Mouse (Mus musculus): Measurements from ENCODE around the gene Ttc24.

The Ttc24 gene

GRCm38 (mm10) chr3:88078204-88078603 is at the start of gene Ttc24:
Gene Ttc24 (minus strand): TSS chr3:88078304.
- no peak for DNase-seq

- DNase-seq, result no peak
Observed at GRCm38 (mm10) chr3:88127636-88128035, 49.5 kb upstream of the Ttc24 start.

GRCm38 (mm10) chr3:88126181-88126580 is 48.1 kb upstream of the Ttc24 start:
- no peak for DNase-seq

GRCm38 (mm10) chr3:88125195-88125594 is 47.1 kb upstream of the Ttc24 start:
- DNase-seq, result no peak

- DNase-seq, result no peak
Observed at GRCm38 (mm10) chr3:88121164-88122131, 43.3 kb upstream of the Ttc24 start.

- DNase-seq, result no peak
Observed at GRCm38 (mm10) chr3:88120117-88120651, 42.1 kb upstream of the Ttc24 start.

GRCm38 (mm10) chr3:88114396-88114795 is 36.3 kb upstream of the Ttc24 start:
- no peak for DNase-seq

- DNase-seq, result no peak
Observed at GRCm38 (mm10) chr3:88109126-88109525, 31.0 kb upstream of the Ttc24 start.

GRCm38 (mm10) chr3:88106126-88106525 is 28.0 kb upstream of the Ttc24 start:
- no peak for DNase-seq

GRCm38 (mm10) chr3:88102611-88103010 is 24.5 kb upstream of the Ttc24 start:
- DNase-seq, result no peak

- no peak for DNase-seq
Observed at GRCm38 (mm10) chr3:88102196-88102595, 24.1 kb upstream of the Ttc24 start.

- no peak for DNase-seq
Observed at GRCm38 (mm10) chr3:88101736-88102135, 23.6 kb upstream of the Ttc24 start.

GRCm38 (mm10) chr3:88100251-88100650 is 22.1 kb upstream of the Ttc24 start:
- no peak for DNase-seq

- DNase-seq, result no peak
Observed at GRCm38 (mm10) chr3:88097666-88098065, 19.6 kb upstream of the Ttc24 start.

- DNase-seq, result no peak
Observed at GRCm38 (mm10) chr3:88094126-88094525, 16.0 kb upstream of the Ttc24 start.

GRCm38 (mm10) chr3:88090616-88091015 is 12.5 kb upstream of the Ttc24 start:
- DNase-seq, result no peak

- no peak for DNase-seq
Observed at GRCm38 (mm10) chr3:88090106-88090505, 12.0 kb upstream of the Ttc24 start.

GRCm38 (mm10) chr3:88087688-88088087 is 9.6 kb upstream of the Ttc24 start:
- DNase-seq, result no peak

- no peak for DNase-seq
Observed at GRCm38 (mm10) chr3:88085459-88085858, 7.4 kb upstream of the Ttc24 start.

- no peak for DNase-seq
Observed at GRCm38 (mm10) chr3:88084001-88084400, 5.9 kb upstream of the Ttc24 start.

- no peak for DNase-seq
Observed at GRCm38 (mm10) chr3:88082663-88083062, 4.6 kb upstream of the Ttc24 start.

GRCm38 (mm10) chr3:88082224-88082618 is 4.1 kb upstream of the Ttc24 start:
- DNase-seq, result no peak

- DNase-seq, result peak; percentile 88
Observed at GRCm38 (mm10) chr3:88081345-88082223, 3.5 kb upstream of the Ttc24 start, which contains the start of gene Iqgap3. Gene Iqgap3 (plus strand): TSS chr3:88081971.

Data from cerebellum, adult 11-12 months (tissue).